Mouse (Mus musculus) liver, postnatal 0 days (tissue): ENCODE measurements around the gene Dennd1b.

Experiments
- CTCF ChIP-seq: sonication (generic); IDR thresholded peaks from 2 replicates; pipeline ENCODE4 v1.5.1; 2016; ENCODE audit warnings: antibody characterized with exemption, low read depth
- EP300 ChIP-seq: IDR thresholded peaks from 2 replicates; pipeline ENCODE4 v1.6.1; 2016; ENCODE audit warnings: antibody characterized with exemption, low read depth, mild to moderate bottlenecking

GRCm38 (mm10) chr1:139053003-139053402 lies 89.8 kb downstream of the Dennd1b start:
- no peak for TF ChIP-seq CTCF
- no peak for TF ChIP-seq EP300
